Comparison of ENCODE assay signal across 8 mouse cellular contexts in genomic region chr5:107960532-107961202, GRCm38 (mm10). TPM values are rescaled to one million over a fixed set of nuclear protein-coding genes. Genes with fewer than 3 reads are reported as not detected.
DNase-seq lines count a peak whose midpoint lies in the region; ATAC-seq and TF ChIP-seq lines count a peak whose summit lies in the region.

No protein-coding gene starts in this region.

- peak overlapping the region; percentile 62 for H3K9ac ChIP-seq in heart, embryonic 13.5 days
- no peak overlapping the region for H3K9ac ChIP-seq in forebrain, embryonic 14.5 days (ENCODE audit: low read length)
- no peak overlapping the region for H3K9ac ChIP-seq in forebrain, embryonic 16.5 days (replicated peaks; ENCODE audit: low read depth, low read length)
- no peak overlapping the region for H3K9ac ChIP-seq in midbrain, postnatal 0 days (replicated peaks; ENCODE audit: low read length, poor library complexity, severe bottlenecking)

- no peaks in the 10 kb centered on the region for H3K36me3 ChIP-seq in heart, embryonic 13.5 days
- no peaks in the 10 kb centered on the region for H3K36me3 ChIP-seq in forebrain, embryonic 14.5 days (ENCODE audit: control insufficient read depth, insufficient read depth, low read length)
- no peaks in the 10 kb centered on the region for H3K36me3 ChIP-seq in forebrain, embryonic 16.5 days (ENCODE audit: control insufficient read depth, insufficient read depth)
- no peaks in the 10 kb centered on the region for H3K36me3 ChIP-seq in midbrain, postnatal 0 days (ENCODE audit: insufficient read depth, low read length)

- no peak for TF ChIP-seq CTCF in midbrain, postnatal 0 days (IDR thresholded peaks at IDR 0.05)

- peak overlapping the region; percentile 40 for H3K4me3 ChIP-seq in heart, embryonic 13.5 days
- no peak overlapping the region for H3K4me3 ChIP-seq in forebrain, embryonic 14.5 days (ENCODE audit: low read depth, low read length)
- H3K4me3 ChIP-seq in forebrain, embryonic 16.5 days (replicated peaks; ENCODE audit: low read length) = no peak overlapping the region
- no peak overlapping the region for H3K4me3 ChIP-seq in midbrain, postnatal 0 days (ENCODE audit: low read depth, low read length)

- no peak for ATAC-seq in heart, embryonic 13.5 days (ENCODE audit: extremely low read depth, insufficient number of reproducible peaks, low FRiP score, low TSS enrichment)
- no peak for ATAC-seq in forebrain, embryonic 14.5 days
- no peak for ATAC-seq in forebrain, embryonic 16.5 days
- ATAC-seq in midbrain, postnatal 0 days (ENCODE audit: low FRiP score) = no peak

- WGBS in heart, embryonic 13.5 days = 32% methylated on average over 14 of the region's 14 CpGs
- WGBS in forebrain, embryonic 14.5 days = 83% methylated on average over 14 of the region's 14 CpGs
- 83% methylated on average over 14 of the region's 14 CpGs for WGBS in forebrain, embryonic 16.5 days
- WGBS in midbrain, postnatal 0 days = 80% methylated on average over 14 of the region's 14 CpGs

- H3K9me3 ChIP-seq in heart, embryonic 13.5 days = no peaks in the 10 kb centered on the region; the same call in 1 of the 2 replicates
- no peaks in the 10 kb centered on the region for H3K9me3 ChIP-seq in forebrain, embryonic 14.5 days (replicated peaks; ENCODE audit: control insufficient read depth, low read length)
- H3K9me3 ChIP-seq in forebrain, embryonic 16.5 days (ENCODE audit: control insufficient read depth, low read length) = no peaks in the 10 kb centered on the region
- no peaks in the 10 kb centered on the region for H3K9me3 ChIP-seq in midbrain, postnatal 0 days (ENCODE audit: low read length)

- H3K4me1 ChIP-seq in heart, embryonic 13.5 days = peaks cover 29% of the 10 kb centered on the region
- peaks cover 4% of the 10 kb centered on the region; the same call in 1 of the 2 replicates for H3K4me1 ChIP-seq in forebrain, embryonic 14.5 days (ENCODE audit: control insufficient read depth, insufficient read depth, low read length)
- peaks cover 16% of the 10 kb centered on the region for H3K4me1 ChIP-seq in forebrain, embryonic 16.5 days (replicated peaks; ENCODE audit: control insufficient read depth, insufficient read depth, low read length)
- 0 out of 2 replicates have a peak, but pooled peaks cover 3% of the 10 kb centered on the region for H3K4me1 ChIP-seq in midbrain, postnatal 0 days (ENCODE audit: insufficient read depth, low read length)

- peak overlapping the region; percentile 66 for H3K4me2 ChIP-seq in heart, embryonic 13.5 days
- H3K4me2 ChIP-seq in forebrain, embryonic 14.5 days (ENCODE audit: low read length) = no peak overlapping the region
- no peak overlapping the region for H3K4me2 ChIP-seq in forebrain, embryonic 16.5 days (ENCODE audit: low read length)
- no peak overlapping the region for H3K4me2 ChIP-seq in midbrain, postnatal 0 days (ENCODE audit: low read depth, low read length, poor library complexity, severe bottlenecking)

- H3K27ac ChIP-seq in heart, embryonic 13.5 days (replicated peaks) = no peak overlapping the region
- H3K27ac ChIP-seq in forebrain, embryonic 14.5 days (ENCODE audit: low read depth, low read length) = no peak overlapping the region
- H3K27ac ChIP-seq in forebrain, embryonic 16.5 days (ENCODE audit: low read length) = no peak overlapping the region
- no peak overlapping the region for H3K27ac ChIP-seq in midbrain, postnatal 0 days (ENCODE audit: low read depth, low read length)

- DNase-seq in A20 (ENCODE audit: low read depth, low spot score) (peak; percentile 83), ES-CJ7 (ENCODE audit: low read depth, low spot score) (peak; percentile 23)
- peak; percentile 71 for DNase-seq in lung, postnatal 36 days
- no peak for DNase-seq in forebrain, embryonic 14.5 days (ENCODE audit: low spot score)
- no peak for DNase-seq in adrenal gland, postnatal 36 days
- no peak for DNase-seq in midbrain, postnatal 0 days (ENCODE audit: low spot score)

- no peaks in the 10 kb centered on the region for H3K27me3 ChIP-seq in heart, embryonic 13.5 days (replicated peaks)
- no peaks in the 10 kb centered on the region for H3K27me3 ChIP-seq in forebrain, embryonic 14.5 days (replicated peaks; ENCODE audit: control insufficient read depth, insufficient read depth, low read length)
- no peaks in the 10 kb centered on the region for H3K27me3 ChIP-seq in forebrain, embryonic 16.5 days (replicated peaks; ENCODE audit: control insufficient read depth, insufficient read depth, low read length)
- H3K27me3 ChIP-seq in midbrain, postnatal 0 days (ENCODE audit: insufficient read depth, low read length) = no peaks in the 10 kb centered on the region

RNA-seq across cellular contexts. Expression of gene Fam69a, which starts 26.2 kb away (rescaled TPM):
- 17.9 and 20.3 TPM in 2 replicates for polyA plus RNA-seq in heart, embryonic 13.5 days (2015; fragmentation: Nextera tagmentation; extraction: Ambion mirVana)
- polyA plus RNA-seq in forebrain, embryonic 14.5 days (2014; fragmentation: Nextera tagmentation; extraction: Ambion mirVana) = 34.1 and 34.2 TPM in 2 replicates
- total RNA-seq in adrenal gland, postnatal 36 days (2021) = 1 to 10 TPM; 5.2 to 8.1 TPM
- 38.7 and 43.2 TPM in 2 replicates for polyA plus RNA-seq in forebrain, embryonic 16.5 days (2015; fragmentation: Nextera tagmentation; extraction: Ambion mirVana)
- total RNA-seq in midbrain, postnatal 0 days (2014; rRNA removed) = 16.2 and 24.6 TPM in 2 replicates
- polyA plus RNA-seq in midbrain, postnatal 0 days (2015; fragmentation: Nextera tagmentation; extraction: Ambion mirVana) = 77.4 and 79.7 TPM in 2 replicates

Comparison
In these comparisons a context has a peak if more than half of its experiments do, and no peak if none do; other contexts are left out.
1. DNase-seq: peak in A20 (single experiment), ES-CJ7 (single experiment) and lung, postnatal 36 days (single experiment); none in forebrain, embryonic 14.5 days (single experiment), adrenal gland, postnatal 36 days (0 of 2) and midbrain, postnatal 0 days (single experiment).